Mouse (Mus musculus) right cerebral cortex, postnatal 4 days (tissue): ENCODE results near the gene Fkbp6.

Experiments used
- DNase-seq: peaks from one replicate; pipeline ENCODE4 v3.0.0-alpha.2; 2022

Gene Fkbp6

GRCm38 (mm10) chr5:135271563-135272165 lies 78.2 kb downstream of the Fkbp6 start:
- DNase-seq = peak; percentile 70

DNA sequence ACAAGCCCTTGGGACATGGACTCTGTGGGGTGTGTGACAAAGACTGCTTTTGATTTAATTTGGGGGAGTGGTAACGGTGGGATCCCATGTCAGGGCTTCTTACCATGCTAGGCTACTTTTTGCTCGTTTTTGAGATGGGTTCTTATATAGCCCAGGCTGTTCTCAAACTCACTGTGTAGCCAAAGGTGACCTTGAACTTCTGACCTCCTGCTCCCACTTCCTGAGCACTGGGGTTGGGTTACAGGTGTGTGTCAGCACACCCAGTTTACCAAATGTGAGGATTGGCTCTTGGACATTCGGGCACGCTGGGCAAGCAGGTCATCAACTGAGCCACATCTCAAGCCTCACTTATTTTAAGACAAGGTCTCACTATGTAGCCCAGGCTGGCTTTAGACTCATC lies 79.5 kb downstream of the Fkbp6 start:
- DNase-seq = no peak

- DNase-seq = no peak
Measured at GRCm38 (mm10) chr5:135269451-135269850, 80.4 kb downstream of the Fkbp6 start.

GRCm38 (mm10) chr5:135264548-135264947 lies 85.3 kb downstream of the Fkbp6 start:
- DNase-seq = no peak

- DNase-seq = peak; percentile 42
Measured at GRCm38 (mm10) chr5:135263866-135264503, 85.9 kb downstream of the Fkbp6 start.

GRCm38 (mm10) chr5:135258280-135259150 lies 91.3 kb downstream of the Fkbp6 start:
- peak; percentile 44 for DNase-seq

DNA sequence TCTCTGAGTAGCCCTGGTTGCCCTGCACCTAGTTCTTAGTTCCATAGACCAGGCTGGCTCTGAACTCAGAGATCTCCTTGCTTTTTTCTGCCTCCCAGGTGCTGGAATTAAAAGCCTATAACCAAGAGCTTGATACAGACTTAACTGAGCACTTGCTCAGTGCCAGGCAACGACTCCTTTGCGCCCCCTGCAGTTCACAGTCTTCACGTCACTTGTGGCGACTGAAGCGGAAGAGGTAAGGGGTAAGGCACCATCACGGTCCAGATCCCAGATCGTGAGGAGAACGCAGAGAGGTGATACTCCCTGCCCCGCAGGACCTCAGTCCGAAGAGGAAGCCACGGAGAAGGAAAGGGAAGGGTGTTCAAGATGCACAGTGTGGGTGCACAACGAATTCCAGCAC lies 92.3 kb downstream of the Fkbp6 start:
- no peak for DNase-seq

DNA sequence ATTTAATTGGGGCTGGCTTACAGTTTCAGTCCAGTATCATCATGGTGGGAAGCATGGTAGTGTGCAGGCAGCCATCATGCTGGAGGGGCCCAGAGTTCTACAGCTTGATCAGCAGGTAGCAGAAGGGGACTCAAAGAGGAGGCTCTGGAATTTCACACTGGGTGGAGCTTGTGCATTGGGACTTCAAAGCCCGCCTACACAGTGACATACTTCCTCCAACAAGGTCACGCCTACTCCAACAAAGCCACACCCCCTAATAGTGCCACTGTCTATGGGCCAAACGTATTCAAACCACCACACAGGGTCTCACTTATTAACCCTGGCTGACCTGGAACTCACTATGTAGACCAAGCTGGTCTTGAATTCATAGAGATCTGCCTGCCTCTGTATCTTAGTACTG lies 93.7 kb downstream of the Fkbp6 start:
- no peak for DNase-seq

GRCm38 (mm10) chr5:135253741-135254401 lies 96.0 kb downstream of the Fkbp6 start:
- peak; percentile 57 for DNase-seq

GRCm38 (mm10) chr5:135251079-135251454 lies 98.8 kb downstream of the Fkbp6 start, which contains the start of gene Fzd9:
Gene Fzd9, minus strand, starts transcription at chr5:135251230.
- DNase-seq = peak; percentile 92

DNA sequence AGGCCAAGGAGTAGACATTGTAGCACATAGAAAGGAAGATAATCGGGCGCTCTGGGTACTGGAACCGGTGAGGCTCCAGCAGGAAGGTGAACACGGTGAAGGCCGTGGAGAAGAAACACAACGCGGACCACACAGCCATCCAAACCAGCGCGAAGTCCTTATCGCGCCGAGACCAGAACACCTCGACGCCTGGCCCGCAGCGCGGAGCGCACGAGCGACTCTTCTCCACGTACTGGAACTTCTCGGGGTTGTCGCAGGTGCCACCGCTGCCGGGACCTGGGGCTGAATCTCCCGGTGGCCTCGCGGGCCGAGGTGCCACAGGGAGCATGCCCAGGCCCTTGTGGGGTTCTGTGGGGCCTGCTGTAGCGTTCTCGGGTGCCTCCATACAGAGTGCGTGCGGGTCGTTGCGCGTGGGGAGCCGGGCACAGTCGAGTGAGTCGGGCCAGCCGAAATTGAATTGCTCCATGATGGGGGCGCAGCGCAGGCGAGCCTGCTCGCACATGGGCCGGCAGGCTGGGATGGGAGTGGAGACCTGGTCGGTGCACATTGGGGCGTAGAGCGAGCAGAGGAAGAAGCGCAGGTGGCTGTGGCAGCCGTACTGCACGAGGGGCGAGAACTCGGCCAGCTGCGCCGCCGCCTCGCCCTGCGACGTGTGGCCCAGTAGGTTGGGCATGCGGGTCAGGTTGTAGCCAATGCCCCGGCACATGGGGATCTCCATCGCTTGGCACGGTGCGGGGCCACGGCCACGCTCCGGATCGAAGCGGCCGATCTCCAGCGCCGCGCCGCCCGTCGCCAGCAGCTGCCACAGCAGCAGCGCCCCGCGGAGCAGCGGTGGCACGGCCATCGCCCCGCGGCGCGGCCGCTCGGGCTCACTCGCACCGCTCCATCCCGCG lies 99.4 kb downstream of the Fkbp6 start:
- DNase-seq = peak; percentile 30

- no peak for DNase-seq
Measured at GRCm38 (mm10) chr5:135248956-135249676, 100.7 kb downstream of the Fkbp6 start.

DNA sequence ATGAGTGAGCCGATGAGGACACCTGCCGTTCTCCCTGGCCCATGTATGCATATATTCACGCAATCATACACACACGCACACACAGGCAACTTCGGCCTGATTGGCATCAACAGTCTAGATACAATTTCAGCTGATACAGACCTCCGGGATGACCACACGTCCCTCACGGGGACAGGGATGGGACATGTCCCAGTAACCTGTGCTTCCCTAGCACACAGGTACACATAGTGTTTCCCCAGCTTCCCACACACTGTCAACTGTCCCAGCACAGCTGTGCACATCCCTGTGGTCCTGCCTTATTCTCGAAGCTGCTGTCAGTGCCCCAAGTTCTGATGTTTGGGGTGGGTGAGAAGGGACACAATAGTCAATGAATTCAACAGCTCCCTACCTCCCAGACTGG lies 102.5 kb downstream of the Fkbp6 start:
- DNase-seq = no peak

GRCm38 (mm10) chr5:135246531-135246930 lies 103.3 kb downstream of the Fkbp6 start:
- DNase-seq = no peak

DNA sequence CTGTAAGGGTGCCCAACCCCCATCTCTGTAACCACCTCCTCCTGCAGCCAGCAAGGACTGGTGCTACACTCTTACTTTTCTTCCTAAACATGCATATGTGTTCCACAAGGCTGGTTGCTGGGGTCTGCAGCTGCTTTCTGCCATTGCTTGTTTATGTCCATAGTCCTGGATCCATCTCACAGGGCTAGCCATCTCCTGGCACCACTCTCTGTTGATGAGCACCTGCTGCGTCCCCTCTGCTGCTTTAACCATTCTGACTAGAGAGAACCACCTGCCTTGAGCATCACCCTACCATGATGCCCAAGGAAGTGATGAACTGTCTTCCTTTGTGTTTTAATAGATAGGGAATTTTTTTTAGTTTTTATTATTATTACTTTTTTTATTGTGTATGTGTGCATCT lies 106.7 kb downstream of the Fkbp6 start:
- DNase-seq = no peak

DNA sequence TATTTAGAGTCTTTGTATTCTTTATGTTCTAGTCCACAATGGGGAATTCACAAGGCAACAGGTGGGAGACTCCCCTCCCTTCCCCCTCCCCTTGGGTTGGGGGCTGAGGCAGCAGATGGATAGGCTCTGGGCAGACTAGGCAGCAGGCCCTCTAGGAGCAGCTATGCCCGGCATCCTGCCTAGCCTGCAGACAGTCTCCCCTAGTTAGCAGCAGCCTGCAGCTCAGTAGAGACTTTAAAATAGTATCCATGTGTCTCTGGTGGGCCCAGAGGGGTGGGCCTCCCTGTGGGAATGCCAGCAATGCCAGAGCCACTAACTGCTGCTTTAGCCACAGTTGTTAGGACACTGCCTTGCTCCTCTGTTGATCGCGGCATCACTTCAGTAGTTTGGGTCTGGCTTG lies 107.2 kb downstream of the Fkbp6 start:
- DNase-seq = peak; percentile 45

DNA sequence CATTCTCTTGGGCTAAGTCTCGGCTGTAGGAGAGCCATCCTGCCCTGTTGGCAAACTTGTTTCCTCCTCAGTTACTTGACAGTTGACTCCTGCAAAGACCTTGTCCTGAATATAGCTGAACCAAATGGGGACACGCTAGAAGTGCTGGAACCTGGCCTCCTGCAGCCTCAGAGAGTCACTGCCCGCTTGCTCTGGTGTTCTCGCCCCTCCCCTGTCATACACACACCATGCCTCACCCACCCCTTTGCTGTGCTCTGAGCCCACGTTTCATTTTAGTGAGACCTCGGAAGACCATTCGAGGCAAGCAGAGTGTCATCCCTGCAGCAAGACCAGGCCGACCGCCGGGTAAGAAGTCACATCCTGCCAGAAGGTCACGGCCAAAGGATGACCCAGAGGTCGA lies 107.7 kb downstream of the Fkbp6 start:
- no peak for DNase-seq
